Mouse (Mus musculus) right cerebral cortex, postnatal 25 days (tissue): ENCODE results near the gene Dlk1.
A peak's percentile ranks its signal among the peaks of the same experiment; 100 is the strongest.
"Not testable (repeated sequence)": the region's sequence is repeated elsewhere in the genome, so short reads cannot be mapped to it uniquely, and the experiment has no call there.

Source experiments
- DNase-seq: peaks from one replicate; pipeline ENCODE4 v3.0.0; 2022

The Dlk1 gene

DNA sequence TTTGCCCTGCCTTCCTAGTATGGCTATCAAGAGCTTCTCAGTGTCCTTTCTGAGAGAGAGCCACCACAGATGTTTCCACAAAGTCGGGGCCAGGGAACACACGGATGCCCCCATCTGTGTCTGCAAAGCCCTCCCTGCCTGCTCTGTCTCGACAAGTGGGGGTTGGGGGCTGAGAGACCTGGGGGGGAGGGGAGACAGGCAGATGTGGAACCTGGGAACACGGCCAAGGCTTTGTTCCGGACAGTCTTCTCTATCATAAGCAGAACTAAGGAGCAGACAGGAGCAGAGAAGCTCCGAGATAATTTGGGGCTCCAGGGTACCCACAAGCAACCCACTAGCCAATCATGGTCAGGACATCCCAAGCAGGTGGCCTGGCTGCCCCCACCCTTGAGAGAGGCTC lies 12.6 kb upstream of the Dlk1 start:
- DNase-seq: no peak

DNA sequence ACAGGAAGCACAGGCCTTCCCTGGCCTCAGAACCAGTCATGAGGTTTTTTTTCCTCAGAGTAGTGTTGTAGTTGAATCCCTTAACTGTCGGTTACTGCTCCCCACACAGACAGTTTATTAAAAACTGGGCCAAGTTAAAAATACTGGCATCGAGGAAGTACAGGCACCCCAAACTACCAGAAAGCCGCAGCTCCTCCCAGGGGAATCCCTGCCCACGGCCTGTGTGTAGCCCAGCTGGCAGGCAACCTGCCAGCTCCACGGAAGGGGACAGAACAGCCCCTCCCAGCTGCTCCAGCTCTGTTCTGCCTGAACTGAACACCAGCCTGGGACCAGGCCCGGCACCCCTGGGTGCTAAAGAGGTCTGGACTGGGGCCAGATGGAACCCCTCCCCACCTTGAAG lies 11.3 kb upstream of the Dlk1 start:
- DNase-seq: peak; percentile 53

DNA sequence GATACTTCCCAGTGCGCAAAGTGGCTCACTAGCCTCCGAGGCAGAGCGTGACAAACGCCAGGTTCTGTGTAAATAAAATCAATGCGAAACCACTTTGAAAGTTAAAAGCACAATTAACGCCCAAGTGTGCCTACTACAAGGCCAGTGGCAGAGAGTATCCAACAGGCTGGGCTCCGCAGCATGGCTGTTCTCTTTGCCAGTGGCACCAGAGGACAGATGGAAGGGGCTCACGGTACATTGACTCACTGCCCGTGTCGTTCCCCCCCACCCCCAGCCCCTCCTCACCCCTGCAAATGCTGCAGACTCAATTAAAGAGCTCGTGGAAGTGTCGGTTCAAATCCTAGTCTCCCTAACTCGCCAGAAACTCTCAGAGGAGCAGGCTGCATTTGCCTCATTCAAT lies 10.5 kb upstream of the Dlk1 start:
- no peak for DNase-seq

DNA sequence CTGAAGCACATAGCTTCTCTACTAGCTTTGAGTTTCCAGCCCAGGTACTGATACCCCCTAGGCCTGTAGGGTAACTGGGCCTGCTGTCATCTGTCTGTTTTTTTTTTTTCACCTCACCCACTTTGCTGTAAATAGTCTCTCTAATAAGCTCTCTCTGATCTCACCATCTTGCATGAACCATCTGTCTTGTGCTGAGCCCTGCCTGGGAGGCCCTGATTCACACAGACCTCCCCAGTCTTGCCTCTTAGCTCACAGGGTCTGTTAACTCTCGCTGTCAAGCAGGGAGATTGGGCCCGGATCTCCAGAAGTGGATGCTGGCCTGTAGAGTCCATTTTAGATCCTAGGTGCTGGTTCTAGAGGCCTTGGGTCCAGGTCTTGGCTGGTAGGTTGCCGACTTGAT lies 9.3 kb upstream of the Dlk1 start:
- DNase-seq: no peak

DNA sequence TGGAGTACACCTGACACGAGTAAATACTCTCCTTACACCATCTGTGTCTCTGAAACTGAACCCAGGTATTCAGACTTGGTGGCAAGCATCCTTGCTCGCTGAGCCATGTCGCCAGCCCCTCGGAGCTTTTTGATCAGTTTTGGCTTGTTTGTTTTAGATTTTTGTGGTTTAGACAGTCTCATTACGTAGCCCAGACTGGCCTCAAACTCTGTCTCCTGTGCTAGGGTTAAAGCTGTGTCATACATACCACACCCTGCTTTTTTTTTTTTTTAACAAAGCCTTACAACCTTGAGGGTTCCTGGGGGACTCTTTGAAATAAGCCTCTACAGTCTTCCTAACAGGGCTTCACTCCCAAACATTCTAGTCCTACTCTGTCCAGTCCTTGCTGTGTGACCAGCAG lies 7.6 kb upstream of the Dlk1 start:
- DNase-seq: no peak

DNA sequence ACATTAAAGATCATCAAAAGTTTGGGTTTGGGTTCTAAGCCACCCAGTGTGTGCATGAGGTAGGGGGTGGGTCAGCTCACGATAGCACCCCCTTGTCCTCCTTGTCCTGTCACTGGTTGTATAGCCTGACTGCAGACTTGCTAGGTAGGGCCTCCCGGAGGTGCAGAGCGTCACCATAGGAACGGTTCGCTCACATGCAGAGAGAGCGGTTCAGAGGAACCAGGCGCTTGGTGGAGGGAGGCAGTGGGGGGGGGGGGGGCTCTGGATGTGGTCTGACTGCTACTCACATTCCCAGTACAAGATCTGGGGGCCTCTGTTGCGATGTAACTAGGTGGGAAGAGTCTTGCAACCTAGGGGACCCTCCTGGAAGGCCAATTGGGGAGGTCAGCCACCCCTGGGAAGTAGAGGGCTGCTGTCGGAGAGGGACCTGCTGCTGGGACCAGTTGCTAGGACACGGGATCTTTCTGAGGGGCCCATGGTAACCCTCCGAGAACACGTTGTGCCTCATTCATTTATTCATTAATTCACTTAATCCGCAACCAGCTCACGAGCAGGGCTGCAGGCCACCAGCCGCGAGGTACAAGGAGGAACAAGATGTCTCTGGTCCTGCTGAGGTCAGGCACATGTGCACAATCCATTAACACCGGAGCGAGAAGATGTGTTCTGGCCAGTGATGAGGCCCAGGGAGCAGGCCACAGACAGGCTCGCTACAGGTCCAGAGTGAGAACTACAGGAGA lies 7.0 kb upstream of the Dlk1 start:
- DNase-seq: no peak

DNA sequence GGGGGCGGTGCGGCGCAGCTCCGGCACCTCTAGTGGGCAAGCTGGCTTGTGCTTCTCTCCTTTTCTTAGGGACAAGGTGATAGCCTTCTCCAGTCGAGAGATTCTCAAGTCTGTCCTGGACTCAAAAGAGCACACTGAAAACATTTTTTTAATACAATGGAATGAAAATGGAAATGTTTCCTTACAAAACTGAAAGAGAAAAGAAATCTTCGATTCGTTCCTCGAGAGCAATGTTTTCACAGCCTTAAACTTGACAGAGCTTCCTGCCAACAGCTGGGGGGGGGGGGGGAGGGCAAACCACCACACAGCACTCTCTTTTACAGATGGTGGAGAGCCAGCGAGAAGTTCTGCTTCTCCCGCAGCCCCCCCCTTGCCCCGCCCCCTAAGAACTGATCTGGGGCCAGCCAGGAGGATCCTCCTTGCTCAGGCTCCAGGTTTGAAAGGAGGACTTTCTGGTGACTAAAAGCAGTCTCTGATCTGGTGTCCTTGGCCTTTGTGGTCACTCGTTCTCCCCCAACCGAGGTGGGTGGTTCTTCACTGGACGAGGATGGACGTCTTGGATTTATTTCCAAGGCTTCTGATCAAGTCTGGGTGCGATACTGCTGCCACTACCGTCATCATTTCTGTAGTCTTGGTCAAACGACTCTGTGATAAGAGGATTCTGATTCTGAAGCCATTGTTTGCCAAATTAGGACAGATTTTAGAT lies 6.2 kb upstream of the Dlk1 start:
- DNase-seq: no peak

DNA sequence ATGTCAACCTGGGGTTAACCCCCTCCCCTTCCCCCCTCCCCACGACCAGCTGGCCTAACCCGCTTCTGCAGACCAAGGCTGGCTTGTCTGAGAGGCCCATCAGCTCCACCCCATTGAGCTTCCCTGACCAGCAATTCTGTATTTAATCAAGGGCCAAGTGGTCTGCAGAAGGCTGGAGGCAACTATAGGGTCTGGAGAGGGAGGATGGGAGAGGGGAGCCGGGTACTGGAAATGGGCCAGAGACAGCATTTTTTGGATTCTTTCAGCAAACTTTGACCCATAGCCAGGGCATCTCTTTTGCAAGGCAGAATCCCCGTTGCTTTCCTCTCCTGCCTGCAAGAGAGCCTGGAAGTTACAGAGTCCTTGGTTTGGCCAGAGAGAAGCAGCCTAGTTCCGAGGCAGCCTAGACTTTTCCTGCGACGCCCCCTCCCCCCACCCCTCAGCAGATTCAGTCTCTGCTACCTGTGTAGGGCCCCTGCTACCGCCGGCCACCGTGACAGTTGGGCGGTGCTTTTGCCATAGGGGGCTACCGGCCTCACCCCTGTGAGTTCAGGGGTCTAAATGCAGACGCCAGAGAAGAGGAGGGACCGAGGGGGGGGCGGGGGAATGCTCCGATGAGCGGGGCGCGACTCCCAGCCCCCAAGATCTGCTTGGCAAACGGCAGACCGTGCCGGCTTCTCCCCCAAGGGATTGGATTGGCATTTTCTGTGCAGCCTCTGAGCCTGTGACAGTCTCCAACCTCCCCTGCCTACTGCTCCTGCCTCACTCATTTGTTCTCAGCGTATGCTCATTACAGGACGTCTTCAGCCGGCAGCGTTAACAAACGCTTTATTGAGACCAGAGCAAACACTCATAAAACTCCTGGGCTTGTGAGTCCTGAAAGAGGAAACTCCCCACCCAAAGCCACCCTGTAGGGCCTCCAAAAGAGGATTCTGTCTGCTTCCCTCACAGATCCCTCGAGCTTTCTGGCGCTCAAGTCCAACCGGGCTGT lies 2.9 kb upstream of the Dlk1 start:
- no peak for DNase-seq

DNA sequence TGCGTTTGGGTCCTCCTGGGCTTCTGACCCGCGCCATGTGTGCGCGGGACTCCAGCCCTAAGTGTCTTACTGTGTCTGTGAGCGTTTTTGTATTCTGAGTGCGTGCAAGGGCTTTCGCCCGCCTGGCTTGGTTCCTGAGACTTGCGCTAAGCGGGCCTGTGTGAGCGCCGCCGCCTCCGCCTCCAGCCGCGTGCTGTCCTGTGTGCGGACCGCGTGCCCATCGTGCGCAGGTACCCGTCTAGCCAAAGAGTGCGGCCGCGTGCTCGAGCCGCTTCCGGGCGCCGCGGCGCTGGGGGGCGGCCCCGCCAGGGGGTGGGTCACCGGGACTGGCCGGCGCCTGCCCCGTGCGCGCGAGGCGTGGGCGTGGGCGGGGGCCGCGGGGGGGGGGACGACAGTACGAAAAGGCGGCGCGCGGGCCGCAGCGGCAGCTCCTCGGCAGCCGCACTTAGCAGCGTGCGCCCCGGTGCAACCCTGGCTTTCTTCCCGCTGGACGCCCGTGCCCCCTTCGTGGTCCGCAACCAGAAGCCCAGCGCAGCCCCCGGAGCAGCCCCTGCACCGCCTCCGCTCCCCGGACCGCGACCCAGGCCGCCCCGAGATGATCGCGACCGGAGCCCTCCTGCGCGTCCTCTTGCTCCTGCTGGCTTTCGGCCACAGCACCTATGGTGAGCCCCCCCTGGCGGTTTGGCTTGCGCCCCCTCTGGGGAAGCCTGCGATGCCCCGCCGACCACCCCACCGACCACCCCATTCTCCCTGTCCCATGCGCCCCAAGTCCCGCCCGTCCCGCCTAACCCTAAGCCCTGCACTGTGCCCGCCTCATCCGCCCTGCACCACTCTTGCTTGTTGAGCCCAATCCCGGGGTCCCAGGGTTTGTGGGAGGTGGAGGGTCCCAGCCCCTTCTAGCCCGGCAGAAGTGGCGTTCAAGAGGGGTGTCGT lies 708 bp downstream of the Dlk1 start:
- no peak for DNase-seq

DNA sequence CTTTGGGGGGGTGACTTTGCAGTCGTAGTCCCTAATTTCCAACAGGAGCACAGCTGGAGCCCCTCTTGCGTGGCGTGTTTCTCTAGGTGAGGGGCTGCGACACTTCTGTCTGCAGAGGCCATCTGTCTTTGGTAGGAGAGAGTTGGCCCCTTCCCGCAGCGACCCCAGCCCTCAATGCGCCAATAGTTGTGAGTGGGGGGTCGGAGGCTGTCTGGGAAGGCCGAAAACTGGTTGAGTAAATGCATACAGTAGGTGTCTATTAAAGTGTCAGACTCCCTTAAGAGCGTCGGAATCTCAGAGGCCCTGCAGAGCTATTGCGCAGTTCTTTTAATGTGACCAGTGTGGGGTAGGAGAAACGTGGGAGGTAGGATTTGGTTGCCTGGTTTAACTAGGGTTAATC lies 1.5 kb downstream of the Dlk1 start:
- DNase-seq: no peak

DNA sequence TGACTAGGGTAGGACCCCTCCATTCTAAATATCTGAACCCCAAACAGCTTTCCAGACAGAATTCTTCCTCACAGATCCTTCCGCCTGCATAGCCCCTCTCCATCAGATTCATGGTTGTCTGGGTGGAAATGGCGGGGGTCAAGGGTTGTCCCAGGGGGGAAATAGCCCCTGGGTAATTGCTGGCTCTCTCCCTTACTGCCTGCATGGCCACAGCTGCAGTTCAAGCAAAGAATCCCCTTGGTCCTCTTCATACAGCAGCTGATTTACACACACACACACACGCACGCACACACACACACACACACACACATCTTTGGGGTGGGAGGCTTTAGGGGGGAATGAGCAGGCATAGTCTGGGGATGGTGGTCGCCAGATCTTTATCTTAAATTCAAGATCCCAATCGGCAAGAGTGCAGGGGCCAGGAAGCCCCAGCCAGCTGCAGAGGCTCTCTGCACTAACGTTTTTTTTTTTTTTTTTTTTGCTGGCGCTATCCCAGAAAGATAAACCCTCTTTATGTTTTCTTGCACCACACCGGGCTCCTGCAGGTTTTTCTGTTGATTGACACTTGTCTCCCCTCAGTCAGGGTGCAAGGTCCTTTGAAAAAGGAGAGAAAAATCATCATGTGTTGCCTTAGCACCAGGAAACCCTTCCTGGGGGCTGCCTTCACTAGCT lies 4.0 kb downstream of the Dlk1 start:
- DNase-seq: no peak

DNA sequence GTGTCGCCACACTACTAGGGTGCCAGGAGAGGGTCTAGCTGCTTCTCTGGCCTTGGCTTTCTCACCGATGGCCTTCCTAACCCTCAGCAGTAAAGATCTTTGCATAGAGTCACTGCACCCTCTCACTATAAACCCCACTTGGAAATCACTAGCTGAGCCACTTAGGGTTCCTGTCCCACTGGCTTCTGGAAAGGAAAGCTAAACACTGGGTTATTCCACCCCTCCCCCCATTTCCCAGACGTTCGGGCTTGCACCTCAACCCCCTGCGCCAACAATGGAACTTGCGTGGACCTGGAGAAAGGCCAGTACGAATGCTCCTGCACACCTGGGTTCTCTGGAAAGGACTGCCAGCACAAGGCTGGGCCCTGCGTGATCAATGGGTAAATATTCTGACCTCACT lies 5.2 kb downstream of the Dlk1 start:
- no peak for DNase-seq

DNA sequence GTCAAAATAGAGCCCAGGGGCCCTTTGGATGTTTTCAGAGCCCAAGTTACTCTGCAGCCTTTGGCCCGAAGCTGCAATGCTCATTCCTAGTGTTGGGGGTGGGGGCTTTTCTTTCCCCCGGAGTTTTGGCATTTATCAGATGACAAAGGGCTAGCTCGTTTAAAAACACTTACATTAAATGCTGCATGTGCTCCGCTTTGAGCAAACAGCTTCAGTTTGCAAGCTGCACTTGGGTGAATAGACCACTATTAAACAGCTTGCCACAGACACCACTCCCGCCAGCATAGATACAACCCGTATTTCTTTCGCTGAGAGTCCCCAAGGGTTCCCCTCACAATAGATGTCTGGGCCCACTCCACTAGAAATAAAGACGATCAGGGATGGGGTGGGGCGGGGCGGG lies 6.3 kb downstream of the Dlk1 start:
- no peak for DNase-seq

DNA sequence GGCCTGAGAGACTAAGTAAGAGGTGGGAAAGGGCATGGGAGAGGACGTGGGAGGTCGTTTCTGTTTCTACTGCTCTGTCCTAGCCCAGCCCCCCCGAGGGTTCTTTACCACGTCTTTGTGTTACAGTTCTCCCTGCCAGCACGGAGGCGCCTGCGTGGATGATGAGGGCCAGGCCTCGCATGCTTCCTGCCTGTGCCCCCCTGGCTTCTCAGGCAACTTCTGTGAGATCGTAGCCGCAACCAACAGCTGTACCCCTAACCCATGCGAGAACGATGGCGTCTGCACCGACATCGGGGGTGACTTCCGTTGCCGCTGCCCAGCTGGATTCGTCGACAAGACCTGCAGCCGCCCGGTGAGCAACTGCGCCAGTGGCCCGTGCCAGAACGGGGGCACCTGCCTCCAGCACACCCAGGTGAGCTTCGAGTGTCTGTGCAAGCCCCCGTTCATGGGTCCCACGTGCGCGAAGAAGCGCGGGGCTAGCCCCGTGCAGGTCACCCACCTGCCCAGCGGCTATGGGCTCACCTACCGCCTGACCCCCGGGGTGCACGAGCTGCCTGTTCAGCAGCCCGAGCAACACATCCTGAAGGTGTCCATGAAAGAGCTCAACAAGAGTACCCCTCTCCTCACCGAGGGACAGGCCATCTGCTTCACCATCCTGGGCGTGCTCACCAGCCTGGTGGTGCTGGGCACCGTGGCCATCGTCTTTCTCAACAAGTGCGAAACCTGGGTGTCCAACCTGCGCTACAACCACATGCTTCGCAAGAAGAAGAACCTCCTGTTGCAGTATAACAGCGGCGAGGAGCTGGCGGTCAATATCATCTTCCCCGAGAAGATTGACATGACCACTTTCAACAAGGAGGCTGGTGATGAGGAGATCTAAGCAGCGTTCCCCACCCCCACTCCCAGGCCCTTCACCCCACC lies 7.1 kb downstream of the Dlk1 start:
- DNase-seq: no peak

DNA sequence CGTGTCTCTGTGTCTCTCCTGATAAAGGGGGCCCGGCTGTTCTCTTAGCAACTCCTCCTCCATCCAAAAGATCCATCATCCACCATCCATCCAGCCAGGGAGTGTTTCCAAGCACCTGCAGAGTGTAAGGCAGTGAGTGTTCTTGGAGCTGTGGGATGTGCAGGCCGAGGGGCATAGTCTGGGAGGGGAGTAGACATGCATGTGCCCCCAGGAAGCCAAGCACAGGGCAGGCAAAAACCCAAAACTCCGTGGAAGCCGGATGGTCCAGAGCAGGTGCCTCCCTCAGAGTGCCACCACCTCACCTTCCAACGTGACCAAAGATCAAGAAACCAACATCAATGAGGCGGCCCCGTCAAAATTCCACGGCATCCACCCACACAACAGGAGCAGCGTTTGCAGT lies 10.0 kb downstream of the Dlk1 start:
- DNase-seq: no peak

DNA sequence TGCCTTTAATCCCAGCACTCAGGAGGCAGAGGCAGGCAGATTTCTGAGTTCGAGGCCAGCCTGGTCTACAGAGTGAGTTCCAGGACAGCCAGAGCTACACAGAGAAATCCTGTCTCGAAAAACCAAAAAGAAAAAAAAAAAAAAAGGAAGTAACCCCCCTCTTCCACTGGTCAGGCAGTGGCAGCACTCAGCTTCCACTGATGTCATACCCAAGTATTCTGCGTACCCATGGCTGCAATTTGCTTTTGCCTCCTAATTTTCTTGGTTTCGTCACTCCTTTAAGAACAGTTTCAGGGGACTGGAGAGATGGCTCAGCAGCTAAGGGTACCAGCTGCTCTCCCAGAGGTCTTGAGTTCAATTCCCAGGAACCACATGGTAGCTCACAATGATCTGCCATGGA lies 14.8 kb downstream of the Dlk1 start:
- DNase-seq: not testable (repeated sequence)

DNA sequence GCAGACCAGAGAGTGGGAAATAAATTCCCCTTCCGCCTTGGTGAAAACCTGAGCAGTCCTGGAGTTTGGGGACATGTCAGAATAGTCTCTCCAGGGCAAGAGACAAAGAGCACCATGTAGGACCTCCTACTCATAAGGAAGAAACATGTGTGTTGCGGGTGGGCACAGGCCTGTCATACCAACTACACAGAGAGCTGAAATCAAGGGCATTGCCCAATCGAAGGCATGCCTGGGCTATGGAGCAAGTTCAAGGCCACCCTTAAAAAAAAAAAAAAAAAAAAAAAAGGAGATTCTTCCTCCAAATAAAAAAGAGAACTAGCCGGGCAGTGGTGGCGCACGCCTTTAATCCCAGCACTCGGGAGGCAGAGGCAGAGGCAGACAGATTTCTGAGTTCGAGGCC lies 17.2 kb downstream of the Dlk1 start:
- DNase-seq: no peak

DNA sequence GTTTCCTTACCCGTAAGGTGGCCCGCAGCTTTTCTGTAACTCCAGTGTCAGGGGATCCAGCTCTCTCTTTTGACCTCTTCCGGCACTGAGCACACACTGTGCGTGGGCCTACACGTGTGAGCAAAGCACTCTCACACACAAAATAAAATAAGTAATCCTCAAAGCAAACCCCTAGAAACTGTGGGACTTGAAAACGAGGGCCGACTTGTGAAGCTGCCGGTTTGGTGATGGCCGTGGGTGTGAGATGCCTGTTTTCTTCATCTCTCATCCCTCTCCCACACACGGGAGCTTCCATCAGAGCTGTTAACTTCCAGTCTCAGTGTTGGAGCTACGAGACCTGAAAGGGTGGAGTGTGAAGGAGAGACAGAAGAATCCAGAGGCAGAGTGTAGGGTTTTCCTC lies 20.0 kb downstream of the Dlk1 start:
- no peak for DNase-seq

DNA sequence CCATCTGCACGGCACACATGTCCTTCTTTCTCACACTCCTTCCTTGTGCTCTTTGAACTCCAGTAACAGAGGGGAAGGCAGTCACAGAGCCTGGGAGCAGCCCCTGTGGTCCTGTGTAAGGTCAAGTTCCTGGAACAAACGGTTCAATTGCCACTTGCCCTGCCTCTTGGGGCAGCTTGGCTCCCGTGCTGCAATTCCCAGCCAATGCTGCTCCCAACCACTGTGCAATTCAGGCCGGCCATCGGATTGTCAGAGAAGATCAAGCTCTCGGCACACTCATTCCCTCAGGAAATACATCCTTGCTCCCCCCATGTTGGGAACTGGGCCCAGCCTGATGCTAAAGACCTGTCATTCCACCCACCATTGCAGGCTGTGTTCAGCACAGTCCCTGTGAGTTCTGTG lies 21.0 kb downstream of the Dlk1 start:
- no peak for DNase-seq

DNA sequence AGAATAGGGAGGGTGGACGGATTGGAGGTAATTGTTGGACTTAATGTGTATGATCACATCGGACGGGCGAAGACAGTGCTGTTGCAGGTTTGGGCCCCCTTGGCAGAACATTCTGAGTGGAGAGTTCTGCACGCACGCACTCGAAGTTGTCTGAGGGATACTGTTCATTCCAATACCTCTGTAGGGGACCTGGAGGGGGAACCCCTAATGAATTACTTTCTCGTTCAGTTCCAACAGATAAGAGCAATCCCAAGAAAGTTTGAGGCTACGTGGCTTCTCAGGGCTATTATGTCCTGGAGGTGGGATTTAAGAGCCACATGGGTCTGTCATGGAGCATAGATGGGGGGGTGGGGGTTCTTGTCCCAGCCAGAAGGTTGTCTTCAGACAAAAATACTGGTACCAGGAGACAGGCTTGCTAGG lies 21.6 kb downstream of the Dlk1 start:
- no peak for DNase-seq

DNA sequence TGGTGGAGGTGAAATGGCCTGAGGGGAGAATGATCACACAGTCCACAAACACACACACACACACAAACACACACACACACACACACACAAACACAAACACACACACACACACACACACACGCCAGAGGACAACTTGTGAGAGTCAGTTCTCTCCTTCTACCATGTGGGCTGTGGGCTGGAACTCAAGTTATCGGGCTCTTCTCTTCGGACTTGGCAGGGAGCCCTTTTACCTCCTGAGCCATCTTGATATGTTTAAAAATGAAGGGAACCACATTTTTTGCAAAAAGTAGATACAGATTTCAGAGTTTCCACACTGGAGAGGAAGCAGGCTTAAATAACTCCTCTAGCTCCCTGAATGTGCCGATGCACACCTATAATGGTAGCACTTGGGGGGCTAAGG lies 22.9 kb downstream of the Dlk1 start:
- no peak for DNase-seq
